Mouse (Mus musculus): ENCODE results near the gene Nrp2.

DNA sequence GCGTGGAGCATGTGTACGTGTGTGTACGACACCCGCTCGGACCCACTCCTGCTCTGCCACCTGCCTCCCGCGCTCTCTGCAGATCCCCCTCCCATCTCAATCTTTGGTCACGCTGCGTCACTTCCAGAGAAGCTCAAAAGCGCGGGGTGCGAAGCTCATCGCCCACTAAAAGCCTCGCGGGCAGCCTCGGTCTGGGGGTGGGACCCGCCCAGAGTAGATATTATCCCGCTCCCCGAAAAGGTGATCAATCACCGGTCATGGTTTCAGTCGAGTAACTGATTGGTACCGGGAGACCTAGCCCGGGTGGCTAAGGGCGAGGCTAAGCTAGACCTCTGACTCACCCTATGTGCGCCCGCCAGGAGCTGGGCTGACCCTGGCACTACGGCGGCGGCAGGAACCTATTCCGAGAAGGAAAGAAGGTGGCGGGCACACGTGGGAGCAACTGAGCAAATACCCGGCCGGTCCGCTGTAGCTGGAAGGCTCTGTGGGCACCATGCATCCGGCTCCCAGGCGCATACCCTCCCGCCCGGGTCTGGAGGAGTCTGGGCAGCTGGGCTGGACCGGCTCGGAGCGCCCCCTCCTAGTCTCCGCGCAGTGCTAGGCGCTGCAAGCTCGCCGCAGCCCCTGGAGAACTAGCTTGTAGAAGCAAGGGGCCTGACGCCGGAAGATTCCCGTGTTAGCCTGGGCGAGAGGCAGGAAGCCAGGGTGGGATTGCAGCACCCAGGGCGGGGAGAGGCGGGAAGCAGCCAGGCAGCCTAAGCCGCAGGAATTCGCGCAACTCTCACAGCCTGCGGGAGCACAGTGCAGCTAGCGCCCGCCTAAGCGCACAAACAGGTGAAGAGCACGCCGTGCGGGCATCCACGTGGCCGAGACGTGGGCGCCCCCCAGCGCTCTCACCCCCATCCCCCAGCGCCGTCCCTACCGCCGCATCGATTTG lies 3.3 kb downstream of the Nrp2 start:
- no peak for TF ChIP-seq ZNF384 (IDR thresholded peaks at IDR 0.05; ENCODE audit: low read depth, low read length)
- TF ChIP-seq CHD2 (IDR thresholded peaks at IDR 0.05; ENCODE audit: low read depth, low read length), result no peak
- no peak for TF ChIP-seq MAFK (IDR thresholded peaks at IDR 0.05; ENCODE audit: insufficient read depth, low read depth, low read length)
- no peak for TF ChIP-seq HCFC1 (IDR thresholded peaks at IDR 0.05; ENCODE audit: borderline replicate concordance, insufficient read depth, low read length)
- no peak for TF ChIP-seq ZC3H11A (IDR thresholded peaks at IDR 0.05; ENCODE audit: borderline replicate concordance, low read depth, low read length)
